Mouse (Mus musculus): ENCODE results near the gene Gm17387. TPM values are rescaled to one million over a fixed set of nuclear protein-coding genes. Genes with fewer than 3 reads are reported as not detected.

Gm17387 gene
- total RNA-seq (2021): not detected
- long read RNA-seq, experiment 1: 0 reads
- long read RNA-seq, experiment 2: 0 reads

DNA sequence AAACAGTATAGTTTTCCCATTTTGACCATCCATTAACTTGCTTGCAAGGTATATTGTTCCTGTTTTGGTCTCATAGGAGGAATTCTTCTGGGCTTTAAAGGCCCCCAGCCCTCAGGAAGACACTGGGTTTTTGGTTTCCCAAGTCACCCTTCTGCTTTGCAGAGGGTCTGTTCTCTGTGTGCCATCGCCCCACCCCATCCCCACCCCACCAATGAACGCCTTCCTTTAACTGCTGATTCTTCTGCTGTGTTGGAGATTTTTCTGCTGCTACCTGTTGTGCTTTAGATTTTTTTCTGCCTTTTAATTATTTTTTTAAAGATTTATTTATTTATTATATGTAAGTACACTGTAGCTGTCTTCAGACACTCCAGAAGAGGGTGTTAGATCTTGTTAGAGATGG lies at the start of gene Gm17387:
Gm17387 (plus strand) TSS at position 301 of the 400 bp plus-strand sequence.
- DNase-seq: no peak

DNA sequence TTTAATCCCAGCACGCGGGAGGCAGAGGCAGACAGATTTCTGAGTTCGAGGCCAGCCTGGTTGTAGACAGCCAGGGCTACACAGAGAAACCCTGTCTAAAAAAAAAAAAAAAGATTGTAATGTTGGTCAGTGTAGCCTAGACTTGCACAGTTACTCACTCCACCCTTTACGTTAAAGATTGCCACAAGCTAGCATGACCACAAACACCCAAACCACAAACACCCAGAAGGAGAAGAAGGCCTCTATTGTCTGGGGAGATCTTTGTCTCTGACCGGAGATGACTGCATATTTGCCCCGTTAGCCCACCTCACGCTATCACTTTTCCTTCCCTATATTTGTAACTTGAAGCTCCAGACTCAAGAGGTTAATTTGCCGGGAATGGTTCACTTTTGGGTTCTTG lies 47.2 kb upstream of the Gm17387 start:
- DNase-seq: no peak

DNA sequence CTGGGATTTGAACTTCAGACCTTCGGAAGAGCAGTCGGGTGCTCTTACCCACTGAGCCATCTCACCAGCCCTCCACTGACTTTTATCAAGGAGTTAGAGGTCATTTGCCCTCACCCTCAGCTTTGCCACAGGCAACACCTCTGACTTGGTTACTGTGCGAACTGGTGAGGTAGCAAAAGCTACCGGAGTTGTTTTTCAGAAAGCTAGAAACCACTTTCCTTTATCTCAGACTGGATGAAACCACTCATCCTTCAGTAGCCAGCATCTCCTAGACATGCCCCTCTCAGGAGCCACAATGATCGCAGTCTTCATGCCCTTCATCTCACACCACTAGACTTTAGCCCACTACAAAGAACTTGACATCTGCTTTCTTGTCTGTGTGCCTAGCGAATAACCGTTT lies 46.0 kb upstream of the Gm17387 start:
- DNase-seq: no peak

DNA sequence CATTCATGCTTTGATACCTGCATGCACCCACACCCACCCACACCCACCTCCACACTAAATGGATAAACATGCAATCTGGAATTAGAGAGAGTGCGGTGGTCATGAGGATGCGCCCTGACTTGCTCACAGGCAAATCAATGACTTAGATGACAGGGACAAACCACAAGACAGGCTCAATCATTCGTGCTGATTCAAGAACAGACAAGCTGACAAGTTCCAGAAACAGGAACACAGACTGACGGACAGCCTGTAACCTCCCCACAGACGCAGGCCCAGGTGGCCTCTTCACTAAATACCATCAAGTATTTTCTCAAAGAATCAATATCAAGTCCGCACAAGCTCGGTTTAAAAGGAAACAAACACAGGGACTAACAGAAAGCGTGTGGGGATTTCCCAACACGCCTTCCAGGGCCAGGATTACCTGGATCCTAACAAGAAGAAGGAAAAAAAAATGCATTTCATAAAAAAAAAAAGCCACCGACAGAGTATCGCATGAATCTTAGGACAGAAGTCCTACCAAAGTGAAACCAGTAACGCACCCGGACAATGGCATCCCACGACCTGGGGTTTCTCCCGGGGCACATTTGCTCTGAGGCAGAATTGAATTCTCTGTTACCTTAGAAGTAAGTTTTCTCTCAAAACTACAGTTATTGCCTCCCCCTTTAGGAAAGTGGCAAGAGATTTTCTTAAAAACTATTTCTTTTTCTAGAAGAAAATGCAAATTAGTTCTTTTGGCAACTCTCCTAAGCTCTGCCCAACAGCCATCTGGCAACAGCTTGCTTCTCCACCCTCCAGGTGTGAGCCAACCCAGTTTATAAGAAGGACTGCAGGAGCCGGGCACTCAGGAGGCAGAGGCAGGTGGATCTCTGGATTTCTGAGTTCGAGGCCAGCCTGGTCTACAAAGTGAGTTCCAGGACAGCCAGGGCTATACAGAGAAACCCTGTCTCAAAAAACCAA lies 41.5 kb upstream of the Gm17387 start:
- DNase-seq: no peak

DNA sequence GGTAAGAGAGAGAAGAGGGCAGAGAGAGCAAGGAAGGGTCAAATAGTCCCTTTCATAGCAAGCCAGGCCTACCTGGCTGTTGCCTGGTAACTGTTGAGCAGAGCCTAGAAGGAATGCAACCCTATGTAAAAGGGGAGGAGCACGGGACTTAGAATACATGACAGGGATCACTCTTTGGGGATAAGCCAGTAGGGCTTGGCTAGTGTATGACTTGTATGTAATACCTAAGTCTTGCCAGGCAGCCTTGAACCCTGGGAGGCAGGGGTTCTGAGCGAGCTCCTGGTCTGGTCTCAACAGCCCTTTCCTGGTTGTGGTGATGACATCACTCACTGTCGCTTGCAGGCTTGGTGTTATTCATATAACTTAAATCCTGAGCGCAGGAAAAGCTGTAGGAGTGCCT lies 39.9 kb upstream of the Gm17387 start:
- no peak for DNase-seq

DNA sequence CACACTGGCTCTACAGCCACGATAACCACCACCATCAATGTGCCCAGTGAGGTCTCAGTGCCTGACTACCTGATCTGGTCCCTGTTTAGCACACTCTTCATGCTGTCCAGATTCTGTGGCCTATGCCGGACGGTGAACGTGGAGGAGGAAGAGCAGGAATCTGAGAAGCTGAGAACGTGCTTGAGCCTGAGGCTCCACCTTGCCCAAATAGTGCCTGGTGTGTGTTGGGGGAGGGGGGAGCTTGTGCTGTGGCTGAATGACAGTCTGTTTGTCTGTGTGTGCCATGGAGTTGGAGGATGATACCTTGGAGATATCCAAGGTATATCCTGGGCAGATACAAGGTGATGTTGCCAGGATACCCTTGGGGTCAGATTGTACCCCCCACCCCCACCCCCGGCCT lies 38.7 kb upstream of the Gm17387 start:
- no peak for DNase-seq

DNA sequence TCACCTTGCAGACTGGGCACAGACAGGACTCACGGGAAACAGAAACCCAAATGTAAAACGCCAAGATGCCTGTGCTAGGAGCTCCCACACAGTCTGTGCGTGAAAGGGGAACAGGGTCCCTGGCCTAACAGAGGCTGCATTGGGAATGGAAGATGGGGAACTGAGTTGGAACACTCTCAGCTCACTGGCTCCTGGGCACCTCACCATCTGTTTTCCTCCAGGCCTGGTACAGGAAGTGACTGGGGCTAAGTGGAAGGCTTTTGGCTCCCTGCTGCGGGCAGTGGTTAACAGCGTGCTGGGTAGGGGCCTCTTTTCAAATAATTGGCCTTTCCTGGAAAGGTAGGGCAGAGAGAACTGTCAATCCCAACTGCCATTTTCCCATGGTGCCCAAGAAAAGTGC lies 38.3 kb upstream of the Gm17387 start:
- no peak for DNase-seq

DNA sequence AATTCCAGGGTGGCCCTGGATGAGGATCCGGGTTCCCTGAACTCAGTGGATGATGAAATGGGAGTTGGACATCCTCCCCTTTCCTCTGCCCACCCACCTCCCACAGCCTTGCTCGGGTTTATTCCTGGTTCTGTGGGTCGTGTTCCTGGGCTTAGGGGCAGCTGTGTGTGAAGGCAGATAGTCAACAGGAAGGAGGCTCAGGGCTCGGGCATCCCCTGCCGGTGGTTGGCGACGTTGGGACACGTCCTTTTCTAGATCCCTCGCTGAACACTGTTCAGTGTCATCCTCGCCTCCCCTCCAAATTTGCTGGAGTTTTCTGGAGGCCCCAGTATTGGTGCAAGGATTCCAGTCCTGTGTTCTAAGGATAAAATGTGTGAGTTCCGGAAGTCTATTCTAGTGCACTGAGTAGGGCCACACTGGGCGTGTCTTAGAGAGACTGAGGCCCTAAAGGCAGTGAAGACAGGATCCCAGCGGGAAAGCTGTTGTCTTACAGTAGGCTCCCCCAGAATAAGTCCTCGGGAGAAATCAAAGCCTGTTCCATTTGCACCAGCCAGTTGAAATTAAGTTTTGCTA lies 37.7 kb upstream of the Gm17387 start:
- no peak for DNase-seq

DNA sequence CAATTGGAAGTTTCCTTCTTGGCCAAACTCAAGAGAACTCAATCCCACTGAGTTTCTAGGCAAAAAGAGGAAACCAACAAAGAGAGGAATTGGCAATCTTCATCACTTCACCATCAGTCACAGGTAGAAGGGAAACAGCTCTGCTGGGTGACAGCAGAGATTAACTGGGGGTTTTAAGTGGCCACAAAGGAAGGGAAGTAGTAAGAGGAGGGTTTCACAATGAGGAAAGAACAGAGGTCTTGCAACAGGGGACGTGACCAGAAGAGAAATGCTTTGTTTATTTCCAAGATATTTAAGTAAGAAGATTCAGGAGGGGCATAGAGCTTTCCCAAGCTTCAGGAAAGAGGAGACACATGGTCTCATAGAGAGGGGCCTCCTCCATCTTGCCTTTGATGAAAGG lies 31.1 kb upstream of the Gm17387 start:
- no peak for DNase-seq

DNA sequence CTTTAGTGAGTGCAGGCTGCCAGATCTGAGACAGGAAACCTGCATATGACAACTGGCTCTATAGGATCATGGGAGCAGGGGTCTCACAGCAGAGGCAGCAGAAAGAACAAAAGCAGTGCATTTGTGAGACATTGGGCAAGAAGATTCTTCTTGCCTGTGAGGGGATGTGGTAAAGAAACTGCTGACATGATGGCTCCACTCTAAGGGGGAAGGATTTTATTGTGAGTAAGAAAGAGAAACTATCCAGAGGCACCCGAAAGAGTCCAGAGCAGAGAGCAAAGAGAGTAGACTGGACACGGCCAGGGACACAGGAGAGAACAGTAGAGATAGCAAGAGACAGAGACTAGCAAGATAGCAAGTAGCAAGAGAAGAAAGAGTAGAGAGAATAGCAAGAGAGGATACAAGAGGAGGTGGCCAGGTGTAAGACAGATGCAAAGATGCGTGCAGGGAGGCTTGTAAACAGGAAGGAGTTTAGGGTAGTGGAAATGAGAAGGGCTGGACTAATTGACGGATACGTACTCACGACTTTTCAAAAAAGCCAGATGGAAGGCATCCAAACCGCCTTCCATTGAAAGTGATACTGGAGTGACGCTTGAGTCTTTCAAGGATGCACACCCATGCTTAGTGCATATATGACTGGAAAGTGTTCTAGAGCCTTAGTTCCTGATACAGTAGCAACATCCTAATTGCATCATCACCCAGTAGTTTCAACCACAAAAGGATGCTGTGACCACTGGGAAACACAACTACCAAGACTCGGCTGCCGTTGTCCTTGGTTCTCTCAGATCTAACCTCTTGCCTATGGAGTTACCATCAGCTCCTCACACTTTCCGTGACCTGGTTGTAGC lies 29.9 kb upstream of the Gm17387 start:
- no peak for DNase-seq

DNA sequence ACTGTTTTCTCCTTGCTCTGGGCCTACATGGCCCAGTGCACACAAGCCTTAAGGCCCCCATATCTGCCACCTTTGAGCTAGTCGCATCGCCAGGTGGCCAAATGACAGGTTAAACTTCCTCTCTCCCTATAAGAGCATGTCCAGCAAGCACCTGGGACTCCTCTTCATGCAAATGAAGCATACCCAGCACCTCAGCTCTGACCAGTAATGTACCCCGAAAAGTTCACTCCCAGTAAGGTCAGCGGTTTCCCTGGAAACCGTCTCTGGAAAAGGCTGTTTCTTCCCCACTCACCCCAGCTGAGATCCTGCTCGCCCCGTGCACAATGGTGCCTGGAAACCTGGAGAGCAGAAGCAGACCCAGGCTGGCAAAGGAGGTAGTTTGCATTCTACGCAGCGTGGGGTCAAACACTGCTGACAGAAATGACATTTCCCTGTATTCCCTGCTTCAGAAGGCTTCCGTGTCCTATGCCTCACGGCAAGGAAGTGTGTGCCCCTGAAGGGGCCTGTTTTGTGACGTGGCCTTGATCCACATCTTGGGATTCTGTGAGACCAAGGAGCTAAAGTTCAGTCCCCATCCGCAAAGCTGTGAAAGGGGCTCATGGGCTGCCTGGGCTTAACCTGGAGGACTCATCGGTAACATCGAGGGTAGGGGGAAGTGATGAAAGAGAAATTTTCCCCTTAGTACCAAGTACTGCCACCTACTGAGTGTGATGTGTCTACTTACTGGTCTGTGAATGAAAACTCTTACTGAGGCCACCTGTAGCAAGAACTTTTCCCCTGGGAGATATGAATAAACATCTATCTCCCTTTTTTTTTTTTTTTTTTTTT lies 27.8 kb upstream of the Gm17387 start:
- DNase-seq: no peak

DNA sequence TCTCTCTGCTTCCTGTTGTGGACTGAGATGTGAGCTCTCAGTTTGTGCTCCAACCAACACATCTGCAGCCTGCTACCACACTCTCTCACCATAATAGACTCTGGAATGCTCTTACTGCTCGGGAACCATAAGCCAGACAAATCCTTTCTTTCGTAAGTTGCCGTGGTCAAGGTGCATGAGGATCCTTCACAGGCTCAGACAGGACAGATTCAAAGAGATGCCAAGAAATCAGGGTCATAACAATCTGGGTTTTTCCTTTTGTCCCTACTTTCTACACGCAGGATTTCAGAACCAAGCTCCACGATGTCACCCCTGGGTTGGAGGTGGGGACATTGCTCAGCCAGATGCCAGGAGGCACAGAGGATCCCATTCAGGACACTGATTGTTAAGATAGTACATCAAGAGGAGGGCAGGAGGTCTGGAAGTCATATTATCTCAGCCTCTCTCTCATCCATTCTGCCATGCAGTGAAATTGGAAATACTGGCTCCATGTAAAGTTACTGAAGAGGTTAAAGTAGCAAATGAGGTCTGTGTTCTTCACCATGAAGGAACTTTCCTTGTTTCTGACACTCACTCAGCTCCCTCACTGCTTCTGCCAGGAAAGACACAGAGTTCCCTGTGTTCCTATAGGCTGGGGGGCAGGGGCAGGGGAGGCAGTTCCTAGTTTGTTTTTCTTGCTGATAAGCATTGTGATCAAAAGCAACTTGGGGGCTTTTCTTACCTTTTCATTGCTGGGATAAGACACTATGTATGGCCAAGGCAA lies 25.5 kb upstream of the Gm17387 start:
- no peak for DNase-seq

DNA sequence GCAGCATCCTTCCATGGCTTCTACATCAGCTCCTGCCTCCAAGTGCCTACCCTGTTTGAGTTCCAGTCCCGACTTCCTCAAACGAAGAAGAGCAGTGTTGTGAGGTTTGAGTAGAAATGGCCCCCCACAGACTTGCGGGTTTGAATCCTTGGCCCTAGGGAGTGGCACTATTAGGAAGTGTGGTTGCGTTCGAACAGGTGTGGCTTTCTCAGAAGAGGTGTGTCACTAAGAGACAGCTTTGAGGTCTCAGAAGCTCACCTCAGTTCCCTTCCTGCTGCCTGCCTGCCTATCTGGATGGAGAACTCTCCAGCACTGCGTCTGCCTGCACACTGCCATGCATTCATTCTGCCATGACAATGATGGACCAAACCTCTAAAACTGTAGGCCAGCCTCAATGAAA lies 22.5 kb upstream of the Gm17387 start:
- DNase-seq: no peak

DNA sequence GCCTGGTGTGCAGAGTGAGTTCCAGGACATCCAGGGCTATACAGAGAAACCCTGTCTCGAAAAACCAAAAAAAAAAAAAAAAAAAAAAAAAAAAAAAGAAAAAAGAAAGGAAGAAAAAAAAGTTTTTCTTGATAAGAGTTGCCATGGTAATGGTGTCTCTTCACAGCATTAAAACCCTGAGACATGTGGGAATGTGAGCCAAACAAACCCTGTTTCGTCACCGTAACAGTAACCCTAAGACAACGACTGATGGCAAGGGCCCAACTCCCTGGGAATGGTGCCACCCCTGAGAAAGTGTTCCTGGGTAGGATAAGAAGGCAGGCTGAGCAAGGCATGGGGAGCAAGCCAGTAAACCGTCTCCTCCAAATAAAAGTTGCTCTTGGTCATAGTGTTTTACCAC lies 22.0 kb upstream of the Gm17387 start:
- peak; percentile 54 for DNase-seq

DNA sequence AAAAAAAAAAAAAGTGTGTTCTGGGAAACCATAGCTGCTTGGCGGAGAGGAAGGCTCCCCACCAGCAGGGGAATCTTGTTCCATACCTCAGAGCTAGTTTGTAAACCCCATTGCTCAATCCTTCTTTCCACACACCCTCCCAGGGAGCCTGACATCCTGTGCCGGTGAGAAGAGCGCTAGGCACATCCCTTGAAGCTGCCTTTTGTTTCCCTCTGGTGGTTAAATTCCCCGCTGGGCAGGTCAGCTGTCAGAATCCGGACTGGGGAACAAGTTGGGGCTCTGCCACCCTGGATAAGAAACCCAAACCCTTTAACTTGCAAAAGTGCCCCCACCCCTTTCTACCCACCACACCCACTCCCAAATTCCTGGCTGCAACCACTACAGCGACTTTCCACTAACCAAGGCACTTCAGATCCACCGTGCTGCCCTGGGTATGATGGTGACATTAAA lies 20.6 kb upstream of the Gm17387 start:
- peak; percentile 51 for DNase-seq

DNA sequence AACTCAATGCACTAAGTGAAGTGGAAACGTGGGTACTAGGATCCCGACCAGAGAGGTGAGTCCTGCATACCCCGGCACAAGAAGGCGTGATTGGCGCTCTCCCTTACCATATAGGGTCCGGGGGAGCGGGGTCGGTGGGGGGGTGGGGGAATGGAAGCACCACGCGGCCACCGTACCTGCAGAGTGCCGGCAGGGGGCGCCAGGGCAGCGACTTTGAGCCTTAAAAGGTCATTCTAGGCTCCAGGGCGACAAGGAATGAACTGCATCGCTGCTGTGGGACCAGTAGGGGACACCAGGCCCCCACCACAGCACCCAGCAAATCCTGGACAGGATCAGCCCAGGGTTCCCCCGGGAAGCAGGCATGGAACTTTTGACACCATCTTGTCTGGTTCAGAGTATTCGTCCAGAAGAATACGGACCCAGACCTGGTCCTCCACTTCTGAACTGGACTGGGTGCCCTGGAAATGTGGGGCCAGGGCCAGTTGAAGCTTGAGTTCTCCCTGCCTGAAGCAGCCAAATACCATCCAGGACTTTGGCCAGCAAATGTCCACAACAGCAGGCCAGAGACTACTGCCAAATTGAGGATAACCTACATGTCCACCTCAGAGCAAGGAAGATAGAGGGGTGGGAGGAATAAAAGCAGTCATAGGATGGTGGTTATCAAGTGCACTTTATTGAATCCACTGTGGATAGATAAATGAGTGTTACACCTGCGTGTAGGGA lies 19.8 kb upstream of the Gm17387 start:
- DNase-seq: peak; percentile 89

DNA sequence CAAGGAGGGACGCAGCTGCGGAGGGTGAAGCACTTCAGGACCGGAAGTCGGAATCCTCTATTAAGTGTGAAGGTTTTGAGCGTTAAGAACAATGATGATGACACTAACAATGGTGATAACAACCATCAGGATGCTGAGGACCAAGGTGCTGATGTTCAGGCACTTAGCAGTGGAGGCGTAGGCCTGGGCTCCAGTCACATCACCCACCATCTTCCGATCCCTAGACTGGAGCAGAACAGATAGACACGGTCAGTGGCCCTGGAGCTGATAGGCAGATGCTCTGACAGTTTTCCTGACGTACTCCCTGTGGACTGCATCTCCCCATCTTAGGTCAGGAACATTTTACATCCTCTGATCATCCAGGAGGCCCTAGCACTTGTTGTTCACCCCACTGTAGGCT lies 19.3 kb upstream of the Gm17387 start:
- DNase-seq: no peak

DNA sequence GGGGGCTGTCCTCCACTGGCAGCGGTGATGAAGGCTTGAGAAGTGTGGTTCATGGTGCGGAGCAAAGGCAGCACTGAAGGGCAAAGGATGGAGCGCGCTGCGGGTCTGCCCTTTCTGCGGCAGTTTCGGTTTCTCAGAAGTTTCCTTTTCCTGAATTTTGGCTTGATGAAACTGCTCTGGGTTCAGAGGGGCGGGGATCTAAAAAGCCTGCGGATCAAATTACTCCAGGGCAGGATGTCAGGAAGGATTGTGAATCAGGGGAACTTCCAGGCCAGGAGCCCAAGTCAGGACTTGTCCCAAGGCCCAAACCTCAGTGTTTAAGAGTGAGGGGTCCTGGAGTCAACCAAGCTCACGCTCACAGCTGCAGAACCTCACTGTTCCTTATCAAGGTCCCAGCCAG lies 18.3 kb upstream of the Gm17387 start, which contains the start of gene Ifitm3:
Ifitm3 (minus strand) TSS at position 178 of the 400 bp plus-strand sequence.
- peak; percentile 69 for DNase-seq

DNA sequence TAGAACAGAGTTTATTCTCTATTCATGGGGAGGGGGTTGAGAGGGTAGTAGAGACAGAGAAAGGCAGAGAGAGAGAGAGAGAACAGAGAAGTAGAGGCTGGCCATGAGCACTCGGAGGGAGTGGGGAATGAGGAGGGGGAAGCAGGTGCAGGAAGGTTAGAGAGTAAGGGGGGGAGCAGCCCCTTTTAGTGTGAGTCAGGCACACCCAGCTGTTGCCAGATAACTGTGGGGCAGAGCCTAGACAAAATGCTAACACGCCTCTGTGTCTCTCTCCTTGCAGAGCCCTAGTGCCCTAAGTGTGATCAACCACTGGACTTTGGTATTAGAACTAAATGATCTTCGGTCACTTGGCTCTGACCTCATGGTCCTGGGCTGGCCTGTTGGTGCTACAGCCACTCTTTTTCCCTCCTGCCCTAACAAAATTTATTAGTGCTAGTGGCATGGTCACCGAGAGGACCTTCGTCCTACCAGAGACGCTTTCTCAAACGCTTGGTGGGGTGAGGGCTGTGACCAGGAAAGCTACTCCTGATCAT lies 17.6 kb upstream of the Gm17387 start:
- DNase-seq: no peak
